Mouse (Mus musculus) embryonic facial prominence, embryonic 12.5 days (tissue): ENCODE measurements at regions not wholly inside any gene's neighbourhood (a gene's known extent, or its start where the extent isn't known, plus 50 kb on each side); places are given as distances from the start of the nearest gene placed in this dataset.

Experiments
- ATAC-seq: fragments of 200-750 bp; cut with Nextera tagmentation; 2 replicates; pipeline ENCODE4 v1.8.0; 2017; ENCODE audit not compliant: insufficient number of reproducible peaks, insufficient read depth, low FRiP score, low TSS enrichment
- H3K27ac ChIP-seq: fragments of 300-500 bp; sonication (generic); 2 replicates; pipeline ENCODE4 v1.5.1; 2016; ENCODE audit warnings: mild to moderate bottlenecking
- H3K27me3 ChIP-seq: fragments of 300-500 bp; sonication (generic); 2 replicates; pipeline ENCODE4 v1.6.1; 2016; ENCODE audit warnings: mild to moderate bottlenecking, moderate library complexity
- H3K36me3 ChIP-seq: fragments of 300-500 bp; sonication (generic); 2 replicates; pipeline ENCODE4 v1.6.1; 2016; ENCODE audit warnings: mild to moderate bottlenecking
- H3K4me1 ChIP-seq: fragments of 300-500 bp; sonication (generic); 2 replicates; pipeline ENCODE4 v1.6.1; 2016
- H3K4me2 ChIP-seq: fragments of 300-500 bp; sonication (generic); replicated peaks from 2 replicates; pipeline ENCODE4 v1.6.1; 2016; ENCODE audit warnings: mild to moderate bottlenecking, moderate library complexity
- H3K4me3 ChIP-seq: fragments of 300-500 bp; sonication (generic); 2 replicates; pipeline ENCODE4 v1.5.1; 2016; ENCODE audit warnings: mild to moderate bottlenecking
- H3K9ac ChIP-seq: fragments of 300-500 bp; sonication (generic); 2 replicates; pipeline ENCODE4 v1.6.1; 2016; ENCODE audit warnings: mild to moderate bottlenecking, moderate library complexity
- H3K9me3 ChIP-seq: fragments of 300-500 bp; sonication (generic); 2 replicates; pipeline ENCODE4 v1.6.1; 2016; ENCODE audit warnings: mild to moderate bottlenecking, moderate library complexity
- whole genome bisulfite sequencing: fragments of 180-500 bp; shearing (Covaris S2); methylation state at CpG from one replicate; pipeline ENCODE4 v1.1.7; 2016; 5-methylcytosine and 5-hydroxymethylcytosine counted together

DNA sequence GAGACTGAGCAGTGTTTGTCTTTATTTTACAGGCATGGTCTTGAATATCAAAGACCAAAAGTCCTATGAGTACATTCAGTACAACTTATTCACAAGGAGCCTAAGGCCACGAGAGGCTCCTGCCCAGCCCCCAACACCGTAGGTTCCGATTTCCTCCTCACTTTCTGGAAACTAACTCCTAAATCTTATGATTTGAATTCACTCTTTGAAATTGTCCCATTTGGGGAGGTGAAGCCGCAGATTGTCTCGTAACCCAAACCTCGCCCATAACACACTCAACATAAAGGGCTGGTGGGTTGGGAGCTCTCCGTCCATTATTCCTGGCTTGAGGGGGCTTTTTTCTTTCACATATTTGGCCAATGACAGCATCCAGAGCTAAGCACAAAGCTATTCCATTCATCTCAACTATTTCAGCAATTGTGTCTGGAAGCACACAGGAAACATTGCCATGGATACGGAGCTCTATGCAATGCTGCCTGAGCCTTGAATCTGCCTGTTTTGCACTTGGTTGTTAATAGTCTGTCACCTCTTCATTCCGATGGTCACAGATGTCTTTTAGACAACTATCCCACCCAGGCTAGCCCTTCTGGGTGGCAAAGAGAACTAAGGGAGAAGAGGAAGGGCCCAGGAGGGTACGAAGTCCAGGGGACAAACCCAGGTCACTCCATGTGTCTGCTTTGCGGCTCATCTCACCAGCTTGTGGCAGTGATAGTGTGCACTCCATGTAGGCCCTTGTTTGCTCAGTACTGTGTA lies 86.6 kb downstream of the Irs2 start:
- no peak overlapping the region; the same call in 1 of the 2 replicates for H3K9ac ChIP-seq
- no peaks in the 10 kb centered on the region for H3K27me3 ChIP-seq
- H3K4me3 ChIP-seq, result no peak overlapping the region
- H3K4me2 ChIP-seq, result no peak overlapping the region
- peaks cover 59% of the 10 kb centered on the region for H3K4me1 ChIP-seq
- no peak for ATAC-seq
- no peaks in the 10 kb centered on the region for H3K9me3 ChIP-seq
- H3K36me3 ChIP-seq, result no peaks in the 10 kb centered on the region
- WGBS, result 28% methylated on average over 11 of the region's 11 CpGs
- peak overlapping the region; percentile 69 for H3K27ac ChIP-seq

DNA sequence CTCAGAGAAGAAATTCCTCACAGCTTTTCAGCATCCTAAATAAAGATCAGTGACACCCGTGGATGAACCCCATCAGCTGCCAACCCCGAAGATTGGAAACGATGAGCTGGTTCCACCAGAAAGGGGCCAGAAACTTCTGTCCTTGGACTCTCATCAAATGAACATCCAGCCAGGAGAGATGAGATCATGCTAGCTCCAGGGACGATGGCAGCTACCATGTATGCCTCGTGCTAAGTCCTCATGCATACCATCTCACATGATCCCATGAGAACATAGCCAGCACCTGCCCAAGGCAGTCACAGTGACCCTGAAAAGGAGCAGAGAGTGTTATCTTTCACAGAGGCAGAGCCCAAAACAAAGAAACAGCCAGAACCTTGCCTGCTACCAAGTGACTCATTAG lies 88.6 kb downstream of the Irs2 start:
- ATAC-seq, result no peak
- Histone ChIP-seq H3K9ac (no peak overlapping the region), H3K4me2 (no peak overlapping the region), H3K36me3 (no peaks in the 10 kb centered on the region), H3K9me3 (no peaks in the 10 kb centered on the region), H3K4me3 (no peak overlapping the region), H3K27ac (no peak overlapping the region), H3K4me1 (peaks cover 39% of the 10 kb centered on the region), H3K27me3 (no peaks in the 10 kb centered on the region)
- 79% methylated on average over 5 of the region's 5 CpGs for WGBS

DNA sequence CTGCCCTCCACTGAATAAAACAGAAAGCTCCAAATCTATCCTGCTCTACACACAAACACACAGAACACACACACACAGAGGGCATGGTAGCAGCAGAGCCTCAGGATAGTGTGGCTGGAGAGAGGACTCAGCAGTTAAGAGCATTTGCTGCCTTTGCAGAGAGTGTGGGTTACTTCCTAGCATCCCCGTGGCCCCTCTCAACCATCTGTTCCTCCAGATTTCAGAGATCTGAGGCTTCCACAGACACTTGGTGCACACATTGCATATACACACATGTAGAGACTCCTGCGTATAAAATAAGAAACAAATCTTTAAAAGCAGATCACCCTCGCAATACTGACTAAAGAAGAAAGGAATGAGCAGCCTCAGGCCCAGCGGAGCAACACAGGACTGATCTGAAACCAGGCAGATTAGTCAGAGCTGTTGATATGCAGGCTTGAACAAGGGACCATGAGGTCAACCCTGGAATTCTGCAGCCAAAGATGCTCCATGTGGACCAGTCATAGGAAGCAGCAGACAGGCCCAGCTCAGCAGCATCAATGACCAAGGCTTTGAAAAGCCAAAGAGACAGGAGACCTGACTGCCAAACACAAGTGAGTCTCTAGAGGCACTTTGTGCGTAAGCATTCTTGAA lies 89.7 kb downstream of the Irs2 start:
- no peak for ATAC-seq
- H3K27ac ChIP-seq, result no peak overlapping the region
- no peaks in the 10 kb centered on the region for H3K36me3 ChIP-seq
- peaks cover 29% of the 10 kb centered on the region for H3K4me1 ChIP-seq
- H3K4me2 ChIP-seq, result no peak overlapping the region
- no peak overlapping the region for H3K9ac ChIP-seq
- 82% methylated on average over 5 of the region's 5 CpGs for WGBS
- H3K4me3 ChIP-seq, result no peak overlapping the region
- H3K27me3 ChIP-seq, result no peaks in the 10 kb centered on the region
- no peaks in the 10 kb centered on the region for H3K9me3 ChIP-seq

DNA sequence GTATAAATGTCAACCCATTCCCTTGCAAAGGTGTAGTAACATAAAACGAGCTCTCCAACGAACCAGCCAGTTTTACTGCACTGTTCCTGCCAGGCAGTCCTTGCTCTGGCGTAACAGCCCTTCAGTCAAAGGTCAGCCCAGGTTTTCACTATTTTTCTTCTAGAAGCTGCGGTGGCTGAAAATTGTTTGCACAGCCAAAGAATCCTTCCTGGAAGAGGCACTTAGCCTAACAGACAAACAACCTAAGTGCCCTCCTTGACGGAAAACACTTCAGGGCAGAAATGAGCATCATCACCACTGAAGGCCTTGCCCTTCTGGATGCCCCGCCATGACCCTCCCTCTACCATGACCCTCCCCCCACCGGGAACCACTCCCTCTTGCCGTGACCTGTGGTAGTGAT lies 93.6 kb downstream of the Irs2 start:
- H3K4me3 ChIP-seq, result no peak overlapping the region
- H3K27ac ChIP-seq, result no peak overlapping the region
- no peaks in the 10 kb centered on the region for H3K27me3 ChIP-seq
- no peaks in the 10 kb centered on the region for H3K4me1 ChIP-seq
- H3K36me3 ChIP-seq, result no peaks in the 10 kb centered on the region
- 76% methylated on average over 8 of the region's 8 CpGs for WGBS
- no peak overlapping the region for H3K9ac ChIP-seq
- no peak overlapping the region for H3K4me2 ChIP-seq
- H3K9me3 ChIP-seq, result no peaks in the 10 kb centered on the region
- ATAC-seq, result no peak

GRCm38 (mm10) chr8:10912436-10912835 lies 95.8 kb downstream of the Irs2 start:
- no peaks in the 10 kb centered on the region for H3K9me3 ChIP-seq
- H3K4me2 ChIP-seq, result no peak overlapping the region
- no peaks in the 10 kb centered on the region for H3K36me3 ChIP-seq
- no peaks in the 10 kb centered on the region for H3K27me3 ChIP-seq
- ATAC-seq, result no peak
- no peak overlapping the region for H3K4me3 ChIP-seq
- H3K27ac ChIP-seq, result no peak overlapping the region
- H3K4me1 ChIP-seq, result no peaks in the 10 kb centered on the region
- no peak overlapping the region for H3K9ac ChIP-seq
- 42% methylated on average over 2 of the region's 2 CpGs for WGBS

DNA sequence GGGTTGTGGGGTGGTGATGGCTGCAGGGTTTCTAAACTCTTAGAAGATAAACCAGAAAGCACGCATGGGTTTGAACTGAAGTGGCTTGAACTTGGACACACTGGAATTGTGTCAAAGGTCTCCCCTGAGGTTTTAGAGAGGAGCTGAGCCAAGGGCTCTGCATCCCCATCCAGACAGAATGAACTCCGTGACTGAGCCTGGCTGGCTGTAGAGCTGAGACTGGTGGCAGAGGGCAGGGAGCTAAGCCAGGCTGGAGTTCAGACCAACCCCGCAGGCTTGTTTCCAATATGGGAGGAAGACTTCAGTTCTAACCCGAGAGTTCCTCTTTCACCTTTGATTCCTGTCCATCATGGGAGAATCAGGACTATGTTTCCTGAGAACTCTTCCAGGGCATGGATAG lies 96.9 kb downstream of the Irs2 start:
- WGBS, result 82% methylated on average over 4 of the region's 4 CpGs
- ATAC-seq, result no peak
- H3K4me3 ChIP-seq, result no peak overlapping the region
- no peaks in the 10 kb centered on the region for H3K27me3 ChIP-seq
- no peak overlapping the region for H3K9ac ChIP-seq
- no peaks in the 10 kb centered on the region for H3K9me3 ChIP-seq
- H3K36me3 ChIP-seq, result no peaks in the 10 kb centered on the region
- no peak overlapping the region for H3K4me2 ChIP-seq
- no peaks in the 10 kb centered on the region for H3K4me1 ChIP-seq
- no peak overlapping the region for H3K27ac ChIP-seq

DNA sequence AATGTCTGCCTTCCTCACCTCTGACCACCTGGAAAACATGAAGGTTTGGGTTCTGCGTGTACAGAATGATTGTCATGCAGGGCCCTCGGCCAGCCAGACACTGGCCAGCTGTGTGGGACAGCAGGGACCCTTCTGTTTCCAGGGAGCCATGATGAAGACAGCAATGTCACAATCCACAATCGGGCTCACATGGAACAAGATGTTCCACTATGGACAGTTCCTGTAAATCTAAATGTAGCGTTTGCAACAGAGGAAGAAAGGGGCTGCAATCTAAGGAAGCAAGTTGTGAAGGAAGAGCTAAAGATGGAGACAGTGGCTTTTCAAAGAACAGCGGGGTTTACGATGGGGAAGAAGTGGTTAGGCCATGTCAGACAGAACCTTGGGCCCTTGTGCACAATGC lies 97.3 kb downstream of the Irs2 start:
- Histone ChIP-seq H3K27me3 (no peaks in the 10 kb centered on the region), H3K27ac (no peak overlapping the region), H3K4me2 (no peak overlapping the region), H3K4me3 (no peak overlapping the region), H3K9ac (no peak overlapping the region), H3K9me3 (no peaks in the 10 kb centered on the region), H3K4me1 (no peaks in the 10 kb centered on the region), H3K36me3 (no peaks in the 10 kb centered on the region)
- no peak for ATAC-seq
- WGBS, result 86% methylated on average over 6 of the region's 6 CpGs

- no peak for ATAC-seq
- Histone ChIP-seq H3K4me2 (no peak overlapping the region), H3K36me3 (no peaks in the 10 kb centered on the region), H3K9ac (no peak overlapping the region), H3K4me1 (no peaks in the 10 kb centered on the region), H3K4me3 (no peak overlapping the region), H3K27me3 (no peaks in the 10 kb centered on the region), H3K27ac (no peak overlapping the region), H3K9me3 (no peaks in the 10 kb centered on the region)
- WGBS, result 38% methylated on average over 6 of the region's 6 CpGs
Observed at GRCm38 (mm10) chr8:10910244-10910872, 97.9 kb downstream of the Irs2 start.

GRCm38 (mm10) chr8:10909155-10909554 lies 99.1 kb downstream of the Irs2 start:
- H3K4me3 ChIP-seq, result no peak overlapping the region
- 83% methylated on average over 6 of the region's 6 CpGs for WGBS
- H3K27ac ChIP-seq, result no peak overlapping the region
- H3K4me2 ChIP-seq, result no peak overlapping the region
- H3K9ac ChIP-seq, result no peak overlapping the region
- no peak for ATAC-seq
- H3K4me1 ChIP-seq, result no peaks in the 10 kb centered on the region
- H3K36me3 ChIP-seq, result no peaks in the 10 kb centered on the region
- no peaks in the 10 kb centered on the region for H3K9me3 ChIP-seq
- no peaks in the 10 kb centered on the region for H3K27me3 ChIP-seq

DNA sequence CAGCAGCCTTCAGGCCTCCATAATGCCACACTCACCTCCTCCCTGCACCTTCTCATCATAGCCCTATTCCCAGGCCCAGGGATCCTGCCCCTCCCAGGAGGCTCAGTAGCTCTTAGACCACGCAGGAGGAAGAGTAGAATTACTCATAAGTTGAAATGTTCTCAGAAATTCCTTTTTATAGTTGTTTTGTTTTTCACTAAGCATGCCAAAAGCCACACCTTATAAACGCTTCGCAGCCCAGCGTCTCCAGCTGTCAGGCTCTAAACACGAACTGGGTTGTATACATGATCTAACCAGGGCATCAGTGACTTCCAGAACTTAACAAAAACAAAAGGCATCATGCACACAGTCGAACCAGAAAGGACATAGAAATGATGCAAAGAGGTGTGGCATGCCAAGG lies 101.9 kb downstream of the Irs2 start:
- Histone ChIP-seq H3K36me3 (no peaks in the 10 kb centered on the region), H3K4me3 (no peak overlapping the region), H3K27ac (no peak overlapping the region), H3K4me1 (no peaks in the 10 kb centered on the region), H3K9ac (no peak overlapping the region), H3K27me3 (no peaks in the 10 kb centered on the region), H3K4me2 (no peak overlapping the region), H3K9me3 (no peaks in the 10 kb centered on the region)
- ATAC-seq, result no peak
- WGBS, result 75% methylated on average over 6 of the region's 6 CpGs

- no peak for ATAC-seq
- H3K4me2 ChIP-seq, result no peak overlapping the region
- no peaks in the 10 kb centered on the region for H3K9me3 ChIP-seq
- H3K9ac ChIP-seq, result no peak overlapping the region
- H3K4me1 ChIP-seq, result no peaks in the 10 kb centered on the region
- 87% methylated on average over 5 of the region's 5 CpGs for WGBS
- no peak overlapping the region for H3K4me3 ChIP-seq
- H3K36me3 ChIP-seq, result no peaks in the 10 kb centered on the region
- H3K27me3 ChIP-seq, result no peaks in the 10 kb centered on the region
- H3K27ac ChIP-seq, result no peak overlapping the region
Observed at GRCm38 (mm10) chr8:10905761-10906160, 102.5 kb downstream of the Irs2 start.

DNA sequence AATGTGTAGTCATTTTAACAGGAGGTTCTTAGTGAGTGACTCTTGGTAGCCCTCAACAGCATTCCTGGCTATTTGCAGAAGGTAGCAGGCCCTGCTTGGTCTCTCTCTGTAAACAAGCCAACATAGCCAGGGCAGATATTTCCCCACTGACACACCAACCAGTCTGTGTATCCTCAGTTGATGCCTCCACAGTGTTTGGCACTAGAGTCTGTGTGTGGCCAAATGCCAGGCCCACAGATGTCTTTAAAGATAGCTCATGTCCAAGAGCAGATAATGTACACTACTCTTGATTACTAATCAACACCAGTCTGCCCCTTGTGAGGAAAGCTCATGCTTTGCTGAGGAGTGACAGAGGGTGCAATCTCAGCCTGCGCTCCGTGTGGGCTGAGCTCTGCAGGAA lies 104.3 kb downstream of the Irs2 start:
- Histone ChIP-seq H3K27me3 (no peaks in the 10 kb centered on the region), H3K36me3 (no peaks in the 10 kb centered on the region), H3K4me2 (no peak overlapping the region), H3K4me1 (peaks cover 13% of the 10 kb centered on the region), H3K27ac (no peak overlapping the region), H3K9ac (no peak overlapping the region), H3K4me3 (no peak overlapping the region), H3K9me3 (no peaks in the 10 kb centered on the region)
- 81% methylated on average over 2 of the region's 2 CpGs for WGBS
- no peak for ATAC-seq
